Mouse (Mus musculus) adrenal gland, postnatal 14 days (tissue): Measurements from ENCODE around the gene Fgf22. TPM values are rescaled to one million over a fixed set of nuclear protein-coding genes. Genes with fewer than 3 reads are reported as not detected.

Experiments
- DNase-seq: peaks from one replicate; pipeline ENCODE4 v3.0.0; 2021; ENCODE audit warnings: mixed read lengths
- total RNA-seq: library from RNA; stranded (reverse); gene quantifications from 2 replicates; pipeline ENCODE4 v1.2.3, GENCODE M21; 2021

Fgf22 gene
- total RNA-seq, 1 experiment from 2014 or later = not detected

DNA sequence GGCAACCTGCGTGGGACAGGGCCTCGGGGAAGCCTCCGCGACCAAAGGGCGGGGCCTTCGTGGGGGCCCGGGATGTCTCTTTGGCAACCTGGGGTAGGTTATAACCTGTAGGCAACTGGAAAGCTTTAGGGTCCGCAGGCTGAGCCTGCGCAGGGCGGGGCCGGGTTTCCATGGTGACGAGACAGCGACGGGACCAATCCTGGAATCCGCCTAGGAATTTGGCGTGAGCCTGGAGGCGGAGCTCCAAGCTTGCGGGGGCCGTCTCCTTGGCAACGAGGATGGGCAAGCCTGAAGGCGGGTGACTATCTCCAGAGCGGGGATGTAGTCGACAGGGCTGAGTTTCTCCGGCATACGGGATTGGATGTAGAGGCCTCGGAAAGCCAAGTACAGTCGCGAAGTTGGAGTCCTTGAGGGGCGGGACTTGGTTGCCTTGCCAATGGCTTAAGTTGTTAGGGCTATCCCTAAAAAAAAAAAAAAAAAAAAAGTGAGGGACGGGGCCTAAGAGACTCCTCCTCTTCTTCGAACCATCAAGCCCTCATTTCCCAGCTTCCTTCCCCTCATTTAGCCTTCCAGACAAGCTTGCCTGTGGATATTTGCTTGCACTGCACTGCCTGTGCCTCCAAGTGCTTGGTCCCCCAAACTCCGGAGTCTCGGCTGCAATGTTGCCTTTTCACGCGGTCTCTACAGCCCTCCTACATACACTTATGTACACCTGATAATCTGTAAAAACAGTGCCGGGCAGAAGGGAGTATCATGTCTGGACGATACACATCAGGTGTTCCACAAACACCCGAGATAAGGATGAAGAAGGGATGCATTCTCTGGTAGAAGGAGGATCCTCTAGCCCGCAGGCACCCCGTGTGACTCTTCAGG, 12.7 kb downstream of the Fgf22 start:
- DNase-seq = peak; percentile 96

DNA sequence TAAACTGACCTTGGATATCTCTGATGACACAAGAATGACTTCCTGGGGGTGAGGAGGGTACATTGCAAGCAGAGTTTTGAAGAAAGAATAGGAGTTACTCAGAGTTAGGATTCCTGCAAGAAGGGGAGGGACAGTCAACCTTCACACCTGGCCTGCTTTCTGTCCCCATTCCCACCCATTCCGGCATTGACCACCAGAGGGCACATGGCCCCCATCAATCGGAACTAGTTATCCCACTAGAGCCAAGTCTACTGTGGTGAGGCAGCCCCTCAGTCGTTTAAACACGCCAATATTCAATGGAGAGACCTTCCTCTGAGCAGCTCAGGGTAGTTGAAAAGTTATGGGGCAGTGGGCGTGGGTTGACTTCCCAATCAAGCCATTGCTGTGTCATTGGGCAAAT, 13.5 kb downstream of the Fgf22 start:
- peak; percentile 81 for DNase-seq

DNA sequence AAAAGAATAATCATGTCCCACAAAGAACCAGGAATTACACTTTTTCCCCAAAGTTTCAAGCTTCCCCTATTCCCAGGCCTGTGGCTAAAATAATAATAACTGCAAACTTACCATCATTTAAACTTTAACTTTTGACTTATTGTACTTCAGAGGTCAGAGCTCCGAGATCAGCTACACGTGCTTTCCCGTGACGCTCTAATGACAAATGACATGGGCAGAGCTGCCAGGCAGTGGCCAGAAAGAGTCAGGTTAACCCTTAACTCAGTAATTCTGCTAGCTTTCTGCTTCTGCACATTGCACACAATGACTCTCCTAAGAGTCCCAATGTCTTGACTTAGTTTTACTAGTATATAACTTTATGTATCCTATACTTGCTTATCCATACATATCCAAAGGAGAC, 14.5 kb downstream of the Fgf22 start:
- DNase-seq = no peak

DNA sequence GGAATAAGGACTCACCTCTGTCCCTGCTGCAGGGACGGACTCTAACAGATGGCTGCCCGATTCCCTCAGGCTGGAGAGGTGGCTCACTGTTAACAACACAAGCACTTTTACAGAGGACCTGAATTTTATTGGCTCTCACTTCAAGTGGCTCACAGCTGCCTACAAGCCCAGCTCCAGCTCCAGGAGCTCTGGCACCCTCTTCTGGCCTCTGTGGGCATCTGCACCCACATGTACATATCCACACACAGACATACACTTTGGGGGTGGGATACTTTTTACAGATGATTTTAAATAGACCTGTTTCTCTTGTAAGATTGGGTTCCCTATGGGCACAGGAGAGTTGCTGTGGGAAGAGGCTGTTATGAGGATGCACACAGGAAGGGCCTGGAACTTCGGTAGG, 17.4 kb downstream of the Fgf22 start:
- no peak for DNase-seq

DNA sequence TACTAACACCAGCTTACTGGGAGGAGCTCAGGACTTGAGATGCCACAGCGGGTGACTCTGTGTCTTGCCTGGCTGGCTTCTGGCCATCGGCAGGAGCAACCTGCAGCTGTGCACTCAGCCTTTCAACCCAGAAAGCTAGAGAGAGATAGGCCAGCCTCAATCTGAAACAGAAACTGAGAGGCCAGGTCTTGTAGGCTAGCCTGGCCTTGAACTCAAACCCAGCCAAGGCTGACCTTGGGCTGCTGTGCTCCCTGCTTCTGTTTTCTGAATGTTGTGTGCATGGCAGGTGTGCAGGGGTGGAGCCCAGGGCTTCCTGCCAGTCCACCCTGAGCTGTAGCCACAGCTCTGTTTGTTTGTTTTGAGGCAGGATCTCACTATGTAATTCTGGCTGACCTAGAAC, 18.3 kb downstream of the Fgf22 start:
- no peak for DNase-seq

DNA sequence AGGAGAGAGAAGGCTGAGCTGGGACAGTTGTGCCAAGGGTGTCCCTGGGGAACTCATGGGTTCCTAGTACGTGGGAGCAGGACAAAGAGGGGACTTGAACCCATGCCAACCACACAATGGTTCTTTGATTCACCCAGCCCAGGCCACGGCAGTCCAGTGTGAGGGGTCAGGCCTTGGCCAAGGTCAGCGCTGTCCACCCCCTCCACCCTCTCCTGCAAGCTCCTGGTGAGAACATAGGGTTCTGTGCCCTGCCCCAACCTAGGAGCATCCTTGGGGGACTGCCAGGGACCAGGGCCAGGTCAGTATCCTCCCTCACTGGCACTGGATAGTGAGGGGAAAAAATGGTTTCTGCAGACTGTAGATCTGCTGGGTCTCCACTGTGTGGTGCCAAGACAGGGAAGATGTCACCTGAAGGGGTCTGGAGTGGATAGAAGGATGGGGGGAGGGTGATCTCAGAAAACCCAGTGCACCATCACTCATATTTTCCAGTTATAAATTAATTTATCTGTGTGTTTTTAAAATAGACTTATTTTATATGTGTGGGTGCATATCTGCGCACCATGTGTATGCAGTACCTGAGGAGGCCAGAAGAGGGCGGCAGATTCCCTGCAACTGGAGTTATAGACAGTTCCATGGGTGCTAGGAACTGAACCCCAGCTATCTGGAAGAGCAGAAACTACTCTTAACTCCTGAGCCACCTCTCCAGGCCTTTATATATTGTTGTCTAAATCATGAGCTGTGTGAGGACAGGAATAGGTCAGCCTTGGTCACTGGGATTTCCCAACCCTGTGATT, 19.8 kb downstream of the Fgf22 start:
- no peak for DNase-seq

DNA sequence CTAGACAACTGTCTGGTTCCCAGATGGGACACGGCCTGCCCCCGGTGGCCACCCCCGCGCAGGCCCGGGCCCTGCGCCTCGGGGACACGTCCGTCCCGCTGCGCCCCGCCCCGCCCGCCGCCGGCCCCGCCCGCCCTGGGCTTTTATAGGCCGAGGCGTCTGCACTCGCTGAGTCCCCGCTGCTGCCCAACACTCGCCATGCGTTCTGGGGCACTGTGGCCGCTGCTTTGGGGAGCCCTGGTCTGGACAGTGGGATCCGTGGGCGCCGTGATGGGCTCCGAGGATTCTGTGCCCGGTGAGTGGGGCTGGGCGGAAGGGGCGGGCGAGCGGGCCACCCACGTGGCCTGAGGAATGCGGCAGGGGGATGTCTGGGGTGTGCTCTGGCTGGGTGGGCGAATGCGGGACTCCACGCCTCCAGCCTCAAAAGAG, 22.2 kb downstream of the Fgf22 start, which contains the start of gene Fstl3:
TSS of gene Fstl3 (plus strand) at position 170 of the 429 bp plus-strand sequence.
- peak; percentile 60 for DNase-seq

DNA sequence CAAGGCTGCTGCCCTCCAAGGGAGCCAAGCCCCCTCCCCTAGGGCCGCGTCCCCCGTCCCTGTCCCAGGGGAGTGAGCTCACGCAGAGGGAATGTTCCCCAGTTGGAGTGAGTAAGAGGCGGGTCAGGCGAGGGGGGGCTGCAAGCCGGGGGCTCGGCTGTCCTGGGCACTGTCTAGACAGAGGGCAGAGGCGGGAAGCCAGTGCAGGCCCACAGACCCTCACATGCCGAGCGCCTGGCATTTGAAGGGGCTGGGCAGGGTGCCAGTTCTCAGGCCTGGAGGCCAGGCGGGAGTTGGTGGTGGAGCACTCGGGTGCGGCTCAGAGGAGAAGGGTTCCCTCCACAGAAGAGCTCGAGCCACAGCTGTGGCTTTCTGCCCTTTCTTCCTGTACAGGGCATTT, 23.1 kb downstream of the Fgf22 start:
- peak; percentile 74 for DNase-seq

DNA sequence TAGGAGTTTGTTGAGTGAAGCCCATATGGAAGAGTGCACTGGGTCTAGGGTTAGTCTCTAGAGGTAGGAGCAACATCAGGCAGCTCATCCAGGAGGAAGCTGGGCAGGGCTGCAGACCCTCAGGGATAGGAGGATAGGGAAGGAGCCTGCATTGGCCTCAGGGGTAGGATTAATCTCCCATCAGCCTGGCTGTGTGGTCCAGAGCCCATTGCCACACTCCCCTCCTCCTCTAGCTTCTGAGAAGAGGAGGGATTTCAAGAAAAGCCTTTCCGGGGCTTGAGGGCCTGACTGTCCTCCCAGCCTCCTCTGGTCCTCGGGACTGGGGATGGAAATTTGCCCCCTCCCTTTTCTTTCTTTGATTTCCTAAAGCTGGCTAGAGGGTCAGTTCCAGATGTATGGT, 24.3 kb downstream of the Fgf22 start:
- no peak for DNase-seq

DNA sequence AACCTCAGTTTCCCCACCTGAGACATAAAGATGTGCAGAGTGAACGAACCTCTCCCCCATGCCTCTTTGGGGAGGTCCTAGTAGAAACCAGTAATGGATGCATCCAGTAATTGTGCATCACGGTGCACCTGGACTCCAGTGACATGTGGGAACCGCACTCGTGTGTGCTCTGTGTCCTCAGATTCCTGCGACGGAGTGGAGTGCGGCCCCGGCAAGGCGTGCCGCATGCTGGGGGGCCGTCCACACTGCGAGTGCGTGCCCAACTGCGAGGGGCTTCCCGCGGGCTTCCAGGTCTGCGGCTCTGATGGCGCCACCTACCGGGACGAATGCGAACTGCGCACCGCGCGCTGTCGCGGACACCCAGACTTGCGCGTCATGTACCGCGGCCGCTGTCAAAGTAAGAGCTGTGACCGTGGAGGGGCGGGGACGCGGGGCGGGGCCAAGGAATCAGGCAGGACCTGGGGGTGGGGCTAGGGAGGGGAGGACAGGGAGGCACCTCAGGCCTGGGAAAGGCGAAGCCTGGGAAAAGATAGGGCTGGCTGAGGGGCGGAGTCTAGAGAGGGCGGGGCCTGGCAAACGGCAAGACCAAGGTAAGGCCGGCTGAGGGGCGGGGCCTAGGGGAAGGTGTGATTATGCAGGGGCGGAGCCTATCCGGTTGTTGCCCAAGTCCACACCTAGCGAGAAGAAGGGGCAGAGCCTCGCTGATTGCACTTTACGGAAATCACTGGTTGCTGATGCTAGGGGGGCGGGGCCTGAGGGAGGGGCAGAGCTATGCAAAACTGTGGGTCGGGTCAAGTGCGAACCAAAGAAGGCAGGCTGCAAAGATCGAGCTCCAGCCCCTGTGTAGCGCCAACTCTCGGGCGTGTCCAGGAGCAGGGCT, 25.1 kb downstream of the Fgf22 start:
- DNase-seq = peak; percentile 98

DNA sequence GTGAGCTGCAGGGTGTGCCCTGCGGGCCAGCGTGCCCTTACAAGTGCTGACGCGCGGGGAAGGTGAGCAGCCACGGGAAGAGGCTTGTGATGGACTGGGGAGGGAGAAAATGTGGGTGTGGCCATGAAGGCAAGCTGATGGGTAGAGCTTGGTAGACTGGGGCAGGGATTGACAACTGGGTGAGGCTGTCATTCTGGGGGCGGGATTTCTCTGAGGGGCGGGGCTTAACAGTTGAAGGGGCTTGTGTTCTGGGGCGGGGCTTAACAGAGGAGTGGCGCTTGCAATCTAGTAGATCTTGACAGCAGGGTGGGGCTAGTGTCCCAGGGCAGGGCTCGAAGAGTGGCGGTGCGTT, 25.8 kb downstream of the Fgf22 start:
- peak; percentile 76 for DNase-seq

DNA sequence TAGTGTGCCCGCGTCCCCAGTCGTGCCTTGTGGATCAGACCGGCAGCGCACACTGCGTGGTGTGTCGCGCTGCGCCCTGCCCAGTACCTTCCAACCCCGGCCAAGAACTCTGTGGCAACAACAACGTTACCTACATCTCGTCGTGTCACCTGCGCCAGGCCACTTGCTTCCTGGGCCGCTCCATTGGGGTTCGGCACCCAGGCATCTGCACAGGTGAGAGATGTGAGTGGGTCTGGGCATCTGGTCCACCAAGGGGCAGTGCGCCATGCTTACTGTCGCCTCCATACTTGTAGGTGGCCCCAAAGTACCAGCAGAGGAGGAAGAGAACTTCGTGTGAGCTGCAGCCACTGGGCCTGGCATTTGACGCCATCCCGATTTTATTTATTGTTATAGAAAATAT, 26.3 kb downstream of the Fgf22 start:
- DNase-seq = no peak

DNA sequence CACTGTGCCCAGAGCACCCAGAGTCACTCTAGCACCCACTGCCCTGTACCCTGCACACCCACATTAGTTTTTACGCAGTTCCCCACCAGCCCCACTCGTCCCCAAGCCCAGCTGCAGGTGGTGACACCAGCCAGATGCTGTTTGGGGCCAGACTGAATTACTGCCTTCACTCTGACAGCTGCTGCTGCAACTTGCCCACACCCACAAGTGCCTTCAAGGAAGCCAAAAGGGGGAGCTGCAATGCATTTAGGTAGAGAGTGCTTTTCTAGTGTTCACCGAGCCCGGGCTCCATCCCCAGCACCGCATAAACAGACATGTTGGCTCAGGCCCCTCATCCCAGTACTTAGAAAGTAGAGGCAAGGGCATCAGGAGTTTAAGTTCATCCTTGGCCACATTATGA, 27.1 kb downstream of the Fgf22 start:
- no peak for DNase-seq

DNA sequence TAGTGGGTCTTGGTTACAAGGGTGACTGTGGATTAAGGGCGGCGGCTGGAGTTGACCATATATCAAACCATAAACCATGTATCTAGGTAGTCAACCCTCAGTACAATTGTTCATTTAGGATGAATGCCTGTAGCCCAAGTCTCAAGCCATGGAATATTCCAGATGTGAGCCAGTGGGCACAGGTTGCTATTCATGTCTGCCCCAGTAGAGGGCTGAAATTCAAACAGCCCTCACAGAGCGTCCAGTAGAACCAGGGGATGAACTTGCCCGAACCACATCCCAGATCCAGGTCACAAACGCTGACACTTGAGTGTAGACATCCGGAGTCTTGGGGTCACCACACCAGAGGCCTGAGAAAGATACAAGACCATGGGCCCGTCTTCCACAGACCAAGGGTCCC, 28.2 kb downstream of the Fgf22 start:
- DNase-seq = no peak

DNA sequence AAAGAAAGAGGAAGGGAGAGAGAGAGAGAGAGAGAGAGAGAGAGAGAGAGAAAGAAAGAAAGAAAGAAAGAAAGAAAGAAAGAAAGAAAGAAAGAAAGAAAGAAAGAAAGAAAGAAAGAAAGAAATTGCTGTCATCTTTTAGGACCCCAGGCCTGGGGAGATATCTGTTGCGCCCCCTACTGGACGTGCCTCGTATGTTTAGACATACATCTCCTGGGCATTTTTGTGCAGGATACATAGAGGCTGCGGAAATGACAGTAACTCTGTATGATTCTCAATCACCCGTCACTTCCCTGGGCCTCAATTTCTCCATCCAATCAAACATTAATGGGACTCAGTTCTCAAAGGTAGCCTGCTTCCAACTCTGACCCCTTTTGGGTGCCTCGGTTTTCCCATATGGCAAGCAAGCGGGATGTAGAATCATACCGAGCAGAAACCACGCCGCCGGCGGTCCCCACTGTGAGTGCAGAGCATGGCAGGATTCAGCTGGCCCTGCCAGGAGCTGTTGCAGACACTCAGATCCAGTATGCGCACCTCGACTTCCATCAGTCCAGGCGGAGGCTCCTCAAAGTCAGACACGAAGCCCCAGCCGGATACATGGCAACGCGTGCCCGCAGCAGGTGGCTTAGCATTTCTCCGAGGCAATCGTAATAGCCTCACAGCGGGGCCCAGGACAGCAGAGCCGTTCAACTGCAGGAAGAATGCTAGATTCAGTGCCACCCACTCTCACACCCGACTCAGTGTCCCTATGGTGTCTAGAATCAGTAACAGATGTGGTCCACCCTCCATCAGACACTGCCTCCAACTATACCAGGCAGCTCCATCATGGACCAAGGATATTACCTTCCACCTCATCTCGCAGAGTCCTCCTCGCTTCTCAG, 29.3 kb downstream of the Fgf22 start:
- DNase-seq = peak; percentile 65

DNA sequence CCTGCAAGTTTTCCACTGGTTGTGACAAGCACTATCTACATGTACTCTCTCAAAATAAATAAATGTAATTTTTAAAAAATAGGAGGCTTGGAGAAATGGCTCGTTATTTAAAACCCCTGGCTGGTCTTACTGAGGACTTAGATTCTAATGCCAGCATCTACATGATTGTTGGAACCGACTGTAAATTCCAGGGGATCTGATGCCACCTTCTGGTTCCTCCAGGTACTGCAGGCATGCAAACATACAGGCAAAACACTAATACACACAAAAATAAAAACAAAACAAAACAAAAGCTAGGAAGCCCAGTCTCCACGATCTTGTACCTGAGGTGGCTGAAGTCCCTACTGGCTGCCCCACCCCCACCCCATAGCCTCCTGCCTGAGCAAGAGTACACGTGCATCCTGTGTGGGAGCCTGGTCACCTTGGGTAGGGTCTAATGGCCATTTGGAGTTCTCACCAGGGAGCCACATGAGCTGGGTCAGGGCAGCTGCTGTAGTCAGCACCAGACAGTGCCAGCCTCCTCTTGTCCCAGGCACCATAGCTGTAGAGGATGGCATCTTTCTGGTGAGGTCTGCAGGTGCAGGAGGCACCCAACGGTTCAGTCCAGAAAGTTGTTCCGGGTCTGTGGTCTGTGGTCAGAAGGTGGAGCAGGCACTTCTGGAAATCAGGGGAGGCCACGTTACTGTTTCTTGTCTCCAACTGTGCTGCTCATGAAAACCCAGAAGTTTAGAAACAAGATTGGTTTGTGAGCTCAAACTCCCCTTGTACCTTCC, 33.7 kb downstream of the Fgf22 start:
- peak; percentile 83 for DNase-seq

DNA sequence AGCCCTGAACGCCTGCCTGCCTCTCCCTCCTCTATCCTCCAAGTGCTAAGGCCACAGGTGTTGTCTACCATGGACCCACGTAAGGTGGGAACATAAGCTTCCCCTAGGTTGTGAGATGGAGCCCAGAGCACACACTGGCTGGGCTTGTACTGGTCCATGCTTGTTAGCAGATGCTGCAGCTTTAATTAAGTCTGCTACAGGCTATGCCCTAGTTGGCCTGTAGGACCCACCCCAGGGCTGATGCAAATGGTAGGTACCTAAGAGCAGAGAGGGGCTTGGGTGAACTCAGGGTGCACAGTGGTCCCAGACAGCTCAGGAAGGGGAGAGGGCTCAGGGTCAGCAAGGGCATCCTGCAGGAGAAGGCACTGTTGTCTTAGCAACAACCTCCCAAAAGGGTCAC, 34.7 kb downstream of the Fgf22 start:
- DNase-seq = no peak

DNA sequence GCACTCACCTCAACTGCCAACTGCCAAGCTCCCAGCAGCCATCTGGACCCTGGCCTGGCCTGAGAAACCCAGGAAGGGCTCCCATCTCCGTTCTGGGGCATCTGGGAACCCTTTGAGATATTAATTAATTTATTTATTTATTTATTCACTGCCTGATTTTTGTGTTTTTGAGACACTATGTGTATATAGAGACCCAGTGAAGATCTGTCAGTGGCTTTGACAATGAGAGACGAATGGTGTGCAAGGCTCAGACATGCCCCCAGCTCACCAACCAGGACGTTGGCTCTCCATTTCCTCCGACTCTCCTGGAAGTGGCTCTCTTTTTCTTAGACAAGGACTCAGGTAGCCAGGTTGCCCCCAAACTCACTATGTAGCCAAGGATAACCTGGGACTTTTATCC, 36.0 kb downstream of the Fgf22 start, which contains the start of gene Prss57:
TSS of gene Prss57 (minus strand) at position 101 of the 400 bp plus-strand sequence.
- DNase-seq = no peak

DNA sequence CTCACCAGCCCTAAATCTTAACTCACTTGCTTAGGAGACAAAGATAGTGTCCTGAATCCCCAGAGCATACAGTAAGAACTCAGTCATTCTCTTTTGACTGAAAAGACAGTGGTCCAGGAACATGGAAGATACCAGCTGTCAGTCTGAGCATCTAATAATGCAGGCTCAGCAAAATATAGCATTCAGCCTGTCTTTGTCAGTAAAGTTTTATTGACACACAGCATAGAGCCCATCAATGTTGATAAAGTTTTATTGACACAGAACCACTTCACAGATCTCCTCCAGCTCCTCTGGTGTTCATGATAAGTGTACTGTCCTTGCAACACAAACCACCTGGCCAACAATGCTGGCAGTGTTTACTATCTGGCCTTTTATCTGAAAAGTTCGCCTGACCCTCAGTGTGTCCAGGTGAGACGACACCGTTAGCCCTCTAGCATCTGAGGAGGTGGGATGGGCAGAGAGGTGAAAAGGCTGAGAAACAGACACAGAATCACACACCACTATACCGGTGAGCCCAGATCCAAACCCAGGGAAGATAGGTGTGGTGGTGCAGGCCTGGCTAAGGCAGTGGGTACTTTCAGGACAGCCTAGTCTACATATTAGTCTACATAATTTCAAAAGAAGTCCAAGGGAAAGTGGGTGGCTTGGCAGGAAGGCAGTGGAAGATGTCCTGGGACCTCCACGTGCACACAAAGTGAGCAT, 37.6 kb downstream of the Fgf22 start:
- no peak for DNase-seq
